Mouse (Mus musculus) c-Kit-positive CD71-positive TER-119-positive erythroid progenitor cells, embryonic 14.5 days (primary cell): ENCODE measurements around the gene Smim23.
A peak's percentile ranks its signal among the peaks of the same experiment; 100 is the strongest.

Source experiments
- DNase-seq: peaks from one replicate; pipeline ENCODE4 v3.0.0-alpha.2; 2013; ENCODE audit warnings: low spot score

Smim23 gene

DNA sequence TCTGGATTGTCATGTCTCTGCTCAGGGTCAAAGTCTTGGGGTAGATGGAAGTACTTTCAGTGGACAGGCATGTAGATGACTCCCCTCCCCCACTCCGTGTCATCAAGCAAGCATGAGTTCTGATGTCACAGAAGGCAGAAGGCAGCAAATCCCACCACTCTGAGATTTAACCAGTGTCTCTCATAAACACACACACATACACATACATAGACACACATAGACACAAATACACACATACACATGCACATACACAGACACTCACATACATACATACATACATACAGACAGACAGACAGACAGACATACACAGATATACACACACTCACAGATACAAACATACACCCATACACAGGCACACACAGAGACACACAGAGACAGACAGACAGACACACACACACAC is at the start of gene Smim23:
Smim23 (minus strand) TSS at position 101 of the 400 bp plus-strand sequence.
- no peak for DNase-seq

DNA sequence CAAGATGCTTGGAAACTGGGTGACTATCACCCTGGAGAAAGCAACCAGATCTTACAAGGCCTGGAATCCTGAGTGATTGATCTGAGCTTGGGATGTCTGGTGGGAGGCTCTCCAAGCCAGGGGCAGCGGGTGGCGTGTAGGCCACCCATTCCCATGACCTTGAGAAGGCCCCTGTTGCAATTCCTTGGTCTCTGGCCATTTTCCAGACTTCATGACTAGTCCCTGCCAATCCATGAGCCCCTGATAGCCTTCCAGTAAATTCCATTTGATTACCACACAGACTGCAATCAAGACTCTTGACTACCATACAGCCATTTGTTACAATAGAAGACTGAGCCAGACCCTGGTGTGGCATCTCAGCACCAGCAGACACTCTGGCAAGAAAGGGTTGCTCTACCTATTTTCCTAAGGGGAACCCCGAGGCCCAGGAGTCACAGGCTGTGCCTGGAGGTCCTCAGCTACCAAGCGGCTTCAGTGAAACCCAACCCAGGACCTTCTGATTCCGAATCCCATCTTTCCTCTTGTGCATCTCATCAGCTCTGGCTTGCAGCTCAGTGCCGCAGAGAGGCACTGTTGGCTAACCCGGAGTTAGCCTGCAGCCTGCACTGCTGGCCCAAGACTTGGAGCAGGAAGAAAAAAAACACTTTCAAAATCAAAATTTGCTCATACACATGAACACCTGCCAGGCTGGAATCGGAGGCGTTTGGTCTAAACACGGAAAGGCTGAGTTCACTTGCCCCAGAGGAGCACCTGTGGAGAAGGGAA is 44.4 kb upstream of the Smim23 start:
- no peak for DNase-seq

DNA sequence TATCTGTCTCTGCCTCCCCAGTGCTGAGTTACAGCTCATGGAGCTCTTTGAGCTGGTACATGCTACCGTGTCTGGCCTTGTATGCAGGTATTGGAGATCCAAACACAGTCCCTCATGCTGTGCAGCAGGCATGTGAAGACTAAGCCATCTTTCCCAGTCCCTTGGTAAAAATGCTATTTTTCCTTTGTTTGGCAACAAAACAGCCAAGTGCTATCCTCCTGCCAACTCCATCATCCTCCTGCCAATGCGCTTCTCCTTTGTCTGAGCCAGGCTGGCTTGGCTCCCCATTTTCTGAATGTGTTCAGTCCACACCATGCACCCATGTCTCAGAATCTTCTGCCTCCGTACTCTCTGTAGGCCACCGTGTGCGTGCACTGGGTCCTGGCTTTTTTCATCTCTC is 40.2 kb upstream of the Smim23 start:
- DNase-seq: no peak

DNA sequence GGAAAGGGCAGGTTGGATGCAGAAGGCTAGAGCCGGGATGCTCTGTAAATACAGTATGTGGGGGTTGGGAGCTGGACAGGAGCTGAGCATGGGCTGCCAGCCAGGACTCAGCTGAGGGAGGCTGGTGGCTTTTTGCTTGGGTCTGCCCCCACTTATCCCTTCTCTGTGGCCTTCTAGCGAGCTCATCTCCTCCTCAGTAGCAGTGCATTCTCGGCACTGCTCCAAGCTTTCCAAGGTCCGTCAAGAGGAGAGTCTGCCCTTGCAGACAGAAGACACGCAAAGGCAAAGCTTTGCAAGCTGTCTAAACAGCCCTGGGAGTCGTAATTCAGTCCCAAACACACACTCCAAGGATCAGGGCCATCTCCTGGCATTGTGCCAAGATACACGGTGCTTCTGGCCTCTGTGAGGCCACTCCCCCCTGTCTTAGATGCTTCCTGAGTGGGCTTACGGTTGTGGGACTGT is 33.0 kb upstream of the Smim23 start:
- DNase-seq: no peak

DNA sequence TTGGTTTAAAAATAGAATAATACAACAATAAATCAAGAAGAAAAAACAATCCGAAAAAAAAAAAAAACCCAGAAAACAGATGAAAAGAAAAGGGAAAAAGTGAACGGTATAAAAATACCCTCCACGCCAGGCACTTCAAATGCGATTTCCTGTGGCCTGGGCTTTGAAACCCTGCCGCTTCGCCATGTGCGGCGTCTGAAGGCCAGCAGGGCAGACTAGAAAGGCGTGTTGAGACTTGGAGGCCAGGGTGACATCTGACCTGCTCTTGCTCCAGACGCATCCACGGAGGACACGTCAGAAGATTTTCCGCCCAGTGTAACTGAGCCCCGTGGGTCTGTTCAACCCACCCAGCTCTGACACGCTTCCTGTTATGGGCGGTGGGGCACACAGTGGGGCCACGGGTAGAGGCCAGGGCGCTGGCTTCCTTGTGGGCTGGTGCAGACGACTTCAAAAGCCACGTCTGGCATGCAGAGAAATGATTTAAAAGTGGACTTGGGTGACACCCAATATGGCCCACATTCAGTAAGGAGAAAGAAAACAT is 22.3 kb upstream of the Smim23 start:
- DNase-seq: no peak

DNA sequence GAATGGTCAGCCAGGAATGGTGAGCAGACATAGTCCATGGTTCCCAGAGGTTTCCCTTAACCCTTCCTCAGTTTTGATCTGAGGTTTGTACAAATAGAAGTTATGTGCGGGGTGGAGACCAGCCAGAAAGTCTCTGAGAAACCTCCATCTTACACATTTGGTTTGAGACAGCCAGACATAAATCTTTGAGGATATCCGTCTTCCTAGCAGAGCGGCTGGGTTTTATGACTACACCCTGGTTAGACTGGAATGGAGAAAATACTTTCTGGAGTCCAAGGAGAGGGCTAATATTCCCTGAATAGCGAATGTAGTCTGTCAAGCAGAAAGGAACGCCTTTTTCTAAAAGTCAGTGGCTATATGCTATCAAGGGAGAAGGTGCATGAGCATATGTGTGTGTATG is 16.8 kb upstream of the Smim23 start:
- DNase-seq: no peak

DNA sequence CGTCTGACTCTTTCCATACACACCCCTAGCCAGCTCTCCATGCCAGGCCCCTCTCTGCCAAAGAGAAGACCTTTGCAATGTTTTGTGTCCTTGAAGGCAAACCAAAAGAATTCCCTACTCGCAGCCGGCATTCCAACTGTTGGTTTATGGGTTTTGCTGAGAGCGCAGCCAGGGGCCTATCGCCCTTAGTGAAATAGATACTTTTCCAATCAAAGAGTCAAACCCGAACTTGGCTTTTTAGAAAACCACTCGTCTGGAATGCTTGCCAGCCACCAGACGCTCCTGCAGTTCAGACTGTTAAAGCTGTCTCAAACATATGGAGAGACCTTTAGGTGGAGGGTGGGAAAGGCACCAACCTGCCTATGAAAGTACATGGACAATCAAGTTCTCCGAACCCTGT is 15.9 kb upstream of the Smim23 start:
- DNase-seq: no peak

DNA sequence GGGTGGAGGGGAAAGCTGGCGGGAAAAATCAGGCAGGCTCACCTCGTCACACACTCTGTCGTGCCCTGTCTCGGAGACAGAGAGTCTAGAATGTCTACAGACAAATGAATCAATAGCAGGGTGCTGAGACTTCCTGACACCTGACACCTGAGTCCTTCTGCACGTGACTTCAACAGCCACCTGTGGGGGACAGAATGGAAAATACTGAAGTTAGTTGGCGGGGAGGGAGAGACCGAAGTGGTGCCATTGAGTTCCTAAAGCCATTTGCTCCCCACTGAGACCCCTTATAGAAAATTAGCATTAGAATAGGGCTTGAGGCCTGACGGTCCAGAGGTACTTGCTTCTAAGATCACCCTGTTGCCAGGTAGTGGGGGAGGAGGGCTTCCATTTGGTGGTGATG is 10.6 kb upstream of the Smim23 start:
- no peak for DNase-seq

DNA sequence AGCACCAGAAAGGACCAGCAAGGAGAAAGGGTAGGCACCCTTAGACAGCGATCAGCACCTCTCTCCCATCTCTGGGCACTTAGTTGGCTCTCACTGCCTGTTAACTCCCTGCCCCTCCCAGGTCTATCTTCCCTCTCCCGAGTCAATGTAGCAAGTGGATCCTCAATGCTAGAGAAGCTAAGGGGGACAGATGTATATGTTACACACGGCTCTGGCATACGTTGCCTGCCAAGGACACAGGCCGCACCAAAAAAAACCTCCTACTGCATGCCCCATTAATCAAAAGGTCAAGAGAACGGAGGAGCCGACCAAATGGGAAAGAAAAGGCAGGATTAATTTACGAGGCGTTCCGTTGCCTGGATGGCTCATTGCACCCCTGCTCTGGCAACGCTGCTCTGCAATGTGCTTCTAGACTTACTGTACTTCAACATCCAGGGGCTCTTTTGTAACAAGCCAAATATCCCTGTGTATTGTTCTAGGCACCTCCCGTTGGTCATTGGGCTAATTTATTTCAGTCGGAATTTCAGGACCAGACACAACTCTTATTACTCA is 10.0 kb upstream of the Smim23 start:
- no peak for DNase-seq

DNA sequence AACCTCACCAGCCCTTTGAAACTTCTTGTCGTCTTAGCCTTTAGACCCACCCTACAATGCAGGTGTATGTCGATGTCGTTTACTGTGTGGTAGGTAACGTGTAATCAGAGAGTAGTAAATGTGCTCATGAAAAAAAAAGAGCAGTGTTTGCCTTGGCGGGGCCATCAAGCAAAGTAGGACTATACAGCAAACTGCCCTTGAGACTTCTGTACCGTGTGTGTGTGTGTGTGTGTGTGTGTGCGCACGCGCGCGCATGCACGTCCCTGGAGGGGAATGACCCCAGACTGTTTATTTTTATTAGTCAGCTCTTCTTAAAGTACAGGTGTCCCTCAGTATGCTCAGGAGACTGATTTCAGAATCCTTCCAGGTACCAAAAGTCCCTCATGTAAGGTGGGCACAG is 6.8 kb downstream of the Smim23 start:
- DNase-seq: no peak

DNA sequence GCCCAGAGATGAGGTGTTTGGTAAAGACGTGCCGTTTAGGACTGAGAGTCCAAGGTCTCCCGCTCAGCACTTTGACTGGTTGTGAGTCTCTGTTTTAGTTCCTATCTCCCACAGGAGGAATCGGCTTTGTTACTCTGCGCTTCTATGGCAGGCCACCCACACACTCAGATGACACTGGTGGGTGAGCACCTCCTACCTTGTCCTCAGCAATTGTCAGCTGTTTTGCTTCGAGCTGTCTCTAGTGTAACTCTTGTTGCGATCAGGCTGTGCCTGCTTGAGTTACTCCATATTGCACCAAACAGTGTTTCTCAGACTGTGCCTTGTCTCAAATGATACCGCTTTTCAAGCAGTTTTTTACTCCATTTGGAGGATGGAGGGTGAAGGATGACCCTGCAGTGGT is 10.1 kb downstream of the Smim23 start:
- DNase-seq: no peak

DNA sequence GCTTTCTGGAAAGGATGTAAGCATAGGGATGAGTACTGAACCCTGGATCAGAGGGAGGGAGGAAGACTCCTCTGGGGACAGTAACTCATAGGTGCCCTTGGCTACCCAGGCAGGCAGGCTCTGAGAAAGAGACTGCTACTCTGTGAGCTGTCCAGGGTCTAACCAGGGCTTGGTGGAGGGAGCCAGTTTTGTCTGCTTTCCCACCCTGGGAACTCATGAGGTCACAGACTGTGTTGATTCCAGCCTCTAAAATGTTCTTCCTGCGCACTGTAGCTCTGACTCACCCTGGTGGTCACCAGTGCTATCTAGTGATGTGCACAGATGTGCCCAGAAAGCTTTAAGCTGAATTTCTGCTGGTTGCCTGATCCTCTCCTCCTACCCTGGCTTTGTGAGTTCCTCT is 15.3 kb downstream of the Smim23 start:
- no peak for DNase-seq

DNA sequence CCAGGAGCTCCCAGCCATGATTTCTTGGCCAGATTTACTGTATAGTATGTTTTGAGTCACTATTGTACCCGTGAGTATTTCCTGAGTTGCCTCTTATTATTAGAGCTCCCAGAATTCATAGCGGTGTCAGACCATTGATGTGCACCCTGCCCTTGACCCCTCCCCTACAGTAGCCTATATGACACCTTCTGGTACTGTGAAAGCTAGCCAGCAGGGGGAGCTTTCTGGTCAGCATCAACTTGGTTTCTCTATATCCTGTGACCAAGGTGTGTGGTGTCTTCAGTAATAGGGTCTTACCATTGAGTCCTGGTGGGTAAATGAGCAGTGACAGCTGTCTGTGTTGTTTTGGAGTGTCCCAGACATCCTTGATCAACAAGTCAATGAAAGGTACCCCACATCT is 18.4 kb downstream of the Smim23 start:
- peak; percentile 11 for DNase-seq

DNA sequence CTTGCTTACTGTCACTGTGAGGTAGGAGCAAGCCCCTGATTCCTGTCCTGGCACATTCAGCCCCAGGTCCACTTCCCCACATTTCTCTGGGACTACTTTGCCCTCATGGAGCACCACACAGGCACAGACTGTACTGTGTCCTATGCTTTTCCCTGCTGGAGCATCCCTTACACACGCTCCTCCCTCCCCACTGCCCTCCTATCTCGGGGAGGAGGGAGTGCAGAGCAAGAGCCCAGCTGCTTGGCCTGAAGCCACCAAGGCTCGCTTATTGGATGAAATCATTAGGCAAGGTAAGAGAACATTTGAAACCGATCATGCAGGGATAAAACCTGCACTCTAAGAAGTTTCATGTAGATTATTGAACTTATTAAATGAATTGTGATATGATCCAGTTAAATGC is 20.7 kb downstream of the Smim23 start:
- DNase-seq: no peak

DNA sequence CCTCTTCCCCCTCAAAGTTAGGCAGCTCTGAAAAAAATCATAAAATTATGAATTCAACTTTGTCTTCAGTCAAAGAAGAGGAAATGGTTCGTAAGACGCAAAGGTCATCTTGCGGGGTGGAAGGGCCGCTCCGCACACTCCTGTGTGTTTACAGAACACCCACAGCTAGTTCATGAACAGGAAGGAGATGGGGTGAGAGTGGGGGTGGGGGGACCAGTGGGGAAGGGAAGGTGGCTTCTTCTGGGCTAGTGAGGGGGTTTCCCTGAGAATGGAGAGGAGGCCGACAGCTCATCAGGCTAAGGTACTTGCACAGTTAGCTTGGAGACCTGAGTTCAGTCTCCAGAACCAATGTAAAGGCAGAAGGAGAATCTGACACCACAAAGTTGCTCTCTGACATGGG is 22.7 kb downstream of the Smim23 start:
- DNase-seq: no peak

DNA sequence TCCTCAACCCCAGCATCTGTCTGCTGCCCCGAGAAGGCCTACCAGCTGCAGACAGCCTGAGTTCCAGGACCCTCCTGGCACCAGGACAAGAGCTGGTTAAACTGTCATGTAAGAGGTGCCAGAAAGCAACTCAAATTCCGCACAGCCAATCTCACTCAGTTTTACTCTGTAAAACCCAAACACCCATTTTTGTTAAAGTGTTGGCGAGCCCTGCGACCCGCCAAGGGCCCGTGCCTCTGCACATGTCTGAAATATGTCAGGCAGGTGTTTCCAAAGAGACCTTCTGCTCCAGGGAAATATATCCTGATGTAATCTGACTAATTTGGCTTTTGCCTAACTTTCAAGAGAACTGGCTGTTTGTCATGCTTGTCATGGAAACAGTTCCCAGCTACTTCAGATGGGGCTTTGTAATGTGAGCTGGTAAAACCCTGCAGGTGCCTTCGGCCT is 23.5 kb downstream of the Smim23 start:
- no peak for DNase-seq

DNA sequence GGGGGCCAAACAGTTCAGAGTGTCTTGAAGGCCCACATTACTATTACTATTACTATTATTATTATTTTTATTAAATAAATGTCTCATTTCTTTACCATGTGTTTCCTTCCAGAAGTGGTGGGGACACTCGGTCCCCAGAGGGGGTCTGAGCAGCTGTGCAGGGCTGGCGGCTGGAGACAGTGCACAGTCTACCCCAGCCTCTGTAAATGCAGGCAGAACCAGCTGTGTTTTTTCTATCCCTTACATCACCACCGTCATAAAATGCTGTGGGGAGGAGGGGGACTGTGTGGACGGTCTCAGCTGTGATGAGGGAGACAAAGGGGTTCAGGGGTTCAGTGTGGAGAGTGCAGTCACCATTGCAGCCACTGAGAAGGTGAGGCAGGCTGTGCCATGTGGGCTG is 26.0 kb downstream of the Smim23 start:
- DNase-seq: no peak

DNA sequence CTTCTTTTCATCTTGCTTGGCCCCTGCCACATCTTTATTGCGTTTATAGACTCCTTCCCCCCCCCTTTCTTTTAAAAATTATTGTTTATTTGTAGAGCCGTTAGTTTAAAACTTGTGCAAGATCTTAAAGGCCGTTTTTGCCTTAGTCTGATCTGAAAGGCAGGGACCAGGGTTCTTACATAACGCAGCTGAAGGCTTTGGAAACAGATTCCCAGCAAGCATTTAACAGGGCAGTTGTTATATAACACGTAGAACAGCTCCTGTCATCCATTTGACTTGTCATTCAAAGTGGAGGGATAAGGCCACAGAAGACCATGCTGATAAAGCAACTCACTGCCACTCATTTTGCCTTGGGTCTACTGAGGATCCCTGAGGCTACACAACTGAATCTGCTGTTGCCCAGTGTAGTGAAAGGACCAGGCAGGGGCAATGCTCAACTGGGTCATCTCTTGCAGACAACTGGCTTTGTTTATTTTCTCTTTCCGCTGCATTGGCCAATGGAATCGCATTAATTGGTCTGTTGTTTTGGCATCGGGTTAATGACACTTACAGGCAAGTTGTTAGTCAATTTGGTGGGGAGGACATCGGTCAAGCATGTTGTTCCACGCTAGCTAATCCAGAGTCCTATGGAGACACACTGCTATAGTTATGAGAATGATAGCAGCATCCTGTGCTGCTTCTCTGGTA is 29.5 kb downstream of the Smim23 start:
- no peak for DNase-seq

DNA sequence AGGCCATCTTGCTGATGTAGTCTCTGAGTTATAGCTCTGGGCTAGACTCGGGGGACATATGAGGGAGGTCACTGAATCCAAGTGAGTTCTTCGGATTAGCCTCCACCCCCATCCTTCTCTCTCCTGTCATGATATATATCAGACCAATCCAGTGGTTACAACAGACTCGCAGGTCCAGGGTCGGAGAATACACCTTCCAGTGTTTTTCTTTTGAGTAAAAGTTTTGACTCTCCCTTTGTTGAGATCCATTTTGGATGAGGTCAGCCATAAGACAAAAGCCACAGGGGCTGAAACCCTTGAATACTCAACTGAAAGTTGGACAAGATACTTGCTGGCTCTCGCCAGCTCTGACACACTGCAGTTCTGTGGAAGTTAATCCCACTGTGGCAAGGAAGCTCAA is 38.2 kb downstream of the Smim23 start:
- DNase-seq: no peak

DNA sequence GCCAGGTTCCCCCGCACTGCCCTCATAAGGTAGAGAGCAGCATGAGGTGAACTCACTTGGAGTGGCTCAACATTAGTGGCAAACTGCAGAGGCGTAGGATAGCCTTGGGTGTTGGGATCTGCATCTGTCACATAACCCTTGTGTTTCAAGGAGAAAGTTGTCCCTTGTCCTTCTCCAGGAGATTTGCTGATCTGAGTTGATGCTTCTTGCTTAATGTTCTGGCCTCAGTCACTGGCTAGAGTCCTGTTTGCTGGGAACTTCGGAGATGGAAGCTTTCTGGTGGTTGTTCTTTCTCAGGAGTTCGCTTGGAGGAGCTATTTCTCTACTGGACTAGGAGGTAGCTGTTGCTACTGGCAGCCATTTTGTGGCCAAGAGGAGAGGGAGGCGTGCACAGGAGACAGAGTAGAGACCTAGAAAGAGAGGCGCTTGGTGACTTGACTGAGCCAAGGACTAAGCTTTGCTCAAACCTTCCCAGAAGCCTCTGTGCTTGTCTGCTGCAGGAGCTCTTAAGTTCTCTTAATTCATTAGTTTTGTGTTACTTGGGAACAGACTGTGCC is 38.7 kb downstream of the Smim23 start:
- no peak for DNase-seq

DNA sequence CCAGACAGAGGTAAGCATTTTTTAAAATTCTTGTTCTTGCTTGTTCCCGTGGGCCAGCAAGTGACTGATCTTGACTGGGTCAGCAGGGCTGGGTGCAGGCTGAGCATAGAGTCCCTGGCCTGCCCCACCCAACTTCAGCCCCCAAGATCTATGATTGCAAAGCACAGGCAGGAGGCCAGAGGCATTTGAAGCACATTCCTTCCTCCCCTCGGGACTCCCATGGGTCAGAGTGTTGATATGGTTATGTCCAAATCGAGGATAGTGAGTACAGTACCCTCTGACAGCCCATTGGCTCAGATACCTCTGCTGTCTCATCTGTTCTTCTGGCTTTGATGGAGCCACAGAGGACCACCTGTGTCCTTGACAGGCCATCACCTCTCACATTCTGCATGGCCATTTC is 41.7 kb downstream of the Smim23 start:
- DNase-seq: no peak

DNA sequence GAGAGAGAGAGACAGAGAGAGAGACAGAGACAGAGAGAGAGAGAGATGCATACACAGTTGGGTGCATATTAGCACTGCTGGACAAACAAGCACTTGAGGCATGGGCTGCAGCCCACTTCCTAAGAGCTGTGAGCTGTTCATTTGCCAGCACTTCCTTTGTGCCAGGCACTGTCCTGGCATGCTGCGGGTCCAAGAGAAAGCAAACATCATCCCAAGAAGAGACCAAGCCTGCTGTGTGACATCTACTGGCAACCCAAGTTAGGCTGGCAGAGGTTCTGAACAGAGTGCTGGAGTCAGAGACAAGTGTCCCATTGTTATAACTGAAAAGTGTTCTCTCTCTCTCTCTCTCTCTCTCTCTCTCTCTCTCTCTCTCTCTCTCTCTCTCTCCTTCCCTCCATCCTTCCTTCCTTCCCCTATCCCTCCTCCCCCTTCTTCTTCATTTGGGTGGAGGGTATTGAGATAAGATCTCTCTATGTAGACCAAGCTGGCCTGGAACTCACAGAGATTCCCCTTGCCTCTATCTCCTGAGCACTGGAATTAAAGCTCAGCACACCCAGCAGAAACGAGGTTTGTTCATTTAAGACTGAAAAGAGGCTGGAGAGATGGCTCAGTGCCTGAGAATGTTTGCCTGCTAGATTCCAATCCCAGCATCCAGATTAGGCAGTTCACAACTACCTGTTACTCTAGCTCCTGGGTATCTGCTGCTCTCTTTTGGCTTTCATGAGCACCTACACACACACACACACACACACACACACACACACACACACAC is 42.6 kb downstream of the Smim23 start:
- DNase-seq: no peak
